Mouse (Mus musculus) brain, adult 2 months (tissue): Measurements from ENCODE around the gene Pelp1.
"Not testable (repeated sequence)": the region's sequence is repeated elsewhere in the genome, so short reads cannot be mapped to it uniquely, and the experiment has no call there.

Source experiments
- DNase-seq: peaks from one replicate; pipeline ENCODE4 v3.0.0; 2011; ENCODE audit warnings: low read depth, low spot score

The Pelp1 gene

GRCm38 (mm10) chr11:70426598-70426997 lies 16.8 kb upstream of the Pelp1 start:
- not testable (repeated sequence) for DNase-seq

DNA sequence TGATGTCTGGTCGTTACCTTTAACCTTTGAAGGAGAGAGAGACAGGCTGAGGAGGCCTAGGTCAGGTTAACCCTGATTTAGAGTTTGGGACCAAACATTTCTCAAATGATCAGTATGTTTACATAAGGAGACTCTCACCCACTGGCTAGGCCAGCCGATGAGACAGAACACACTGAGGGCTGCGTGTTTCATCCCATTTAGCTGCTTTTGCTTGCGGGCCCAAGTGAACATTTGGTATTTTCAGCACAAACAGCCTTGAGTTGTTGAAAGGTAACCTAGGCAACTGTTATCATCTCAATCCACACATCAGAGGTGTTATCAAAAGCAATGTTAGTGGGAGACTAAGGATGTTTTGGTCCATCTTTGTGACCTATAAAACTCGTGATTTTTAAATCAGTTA lies 9.7 kb upstream of the Pelp1 start:
- DNase-seq: peak; percentile 37

DNA sequence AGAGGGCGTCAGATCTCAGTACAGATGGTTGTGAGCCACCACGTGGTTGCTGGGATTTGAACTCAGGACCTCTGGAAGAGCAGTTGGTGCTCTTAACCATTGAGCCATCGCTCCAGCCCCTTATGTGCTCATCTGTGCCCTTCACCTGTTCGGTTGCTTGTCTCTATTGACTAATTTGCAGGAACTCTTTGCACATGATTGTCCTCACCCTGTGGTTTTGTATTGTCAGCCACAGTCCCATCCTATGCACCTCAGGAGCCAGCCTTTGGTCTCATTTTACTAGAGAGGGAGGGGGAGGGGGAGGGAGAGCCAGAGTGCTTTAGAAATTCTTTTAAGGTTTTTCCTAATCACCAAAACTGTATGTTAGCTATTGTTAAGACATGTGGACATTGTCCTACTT lies 8.4 kb upstream of the Pelp1 start:
- no peak for DNase-seq

GRCm38 (mm10) chr11:70413961-70414360 lies 4.1 kb upstream of the Pelp1 start:
- peak; percentile 81 for DNase-seq

DNA sequence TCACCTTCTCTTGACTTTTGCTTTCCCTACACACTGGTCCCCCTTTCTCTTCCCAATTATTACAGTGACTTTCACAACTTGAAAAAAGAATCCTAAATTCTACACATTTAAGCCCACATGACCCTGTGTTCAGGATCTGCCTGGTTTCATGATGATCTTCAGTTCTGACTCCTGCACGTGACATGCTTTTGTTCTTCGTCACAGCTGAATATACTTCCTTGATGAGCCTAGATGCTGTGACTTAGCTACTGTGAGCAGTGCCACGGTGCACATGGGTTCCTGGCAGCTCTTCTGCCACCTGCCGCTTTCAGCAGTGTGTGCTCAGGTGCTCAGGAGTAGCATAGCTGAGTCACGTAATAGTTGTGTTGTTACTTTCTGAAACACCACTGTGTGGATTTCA lies 2.8 kb upstream of the Pelp1 start:
- no peak for DNase-seq

- no peak for DNase-seq
Measured at GRCm38 (mm10) chr11:70410297-70410643, 439 bp upstream of the Pelp1 start.

DNA sequence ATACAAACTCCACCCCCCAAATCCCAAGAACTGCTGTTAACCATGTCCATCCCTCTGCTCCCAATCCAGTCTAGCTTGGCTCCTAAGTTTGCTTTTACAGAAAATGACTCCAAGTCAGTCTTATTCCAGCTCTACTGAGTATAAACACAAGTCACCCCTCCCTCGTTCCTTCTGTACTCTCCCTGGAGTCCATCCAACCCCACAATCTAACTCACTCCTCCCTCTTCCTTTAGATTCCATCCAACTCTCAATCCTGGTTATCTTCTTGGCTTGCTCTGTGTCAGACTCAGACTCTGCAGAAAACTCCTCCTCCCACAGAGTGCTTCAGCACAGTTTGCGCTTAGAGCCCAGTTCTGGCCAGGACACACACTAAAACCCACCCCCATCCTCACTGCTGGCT lies 6.2 kb downstream of the Pelp1 start:
- peak; percentile 73 for DNase-seq

GRCm38 (mm10) chr11:70389421-70389820 lies 20.4 kb downstream of the Pelp1 start:
- DNase-seq: peak; percentile 33

DNA sequence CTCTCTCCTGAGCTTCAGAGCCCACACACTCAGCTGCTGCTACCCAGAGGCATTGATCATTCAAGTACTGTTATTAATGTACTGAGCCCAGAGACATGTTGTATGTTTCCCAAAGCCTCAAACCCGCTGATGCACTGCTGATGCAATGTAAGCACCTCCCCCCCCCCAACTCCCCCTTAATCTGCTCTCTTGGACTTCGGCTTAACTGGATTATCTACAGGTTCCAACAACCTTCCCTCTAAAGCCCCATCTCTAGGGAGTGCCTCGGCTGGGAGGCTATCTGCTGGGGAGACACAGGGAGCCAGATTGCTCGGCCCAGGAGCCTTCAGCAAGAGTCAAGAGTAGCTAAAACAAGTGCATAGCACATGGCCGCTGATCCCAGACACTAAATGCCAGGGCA lies 22.4 kb downstream of the Pelp1 start:
- DNase-seq: no peak

GRCm38 (mm10) chr11:70384136-70384535 lies 25.7 kb downstream of the Pelp1 start:
- no peak for DNase-seq

DNA sequence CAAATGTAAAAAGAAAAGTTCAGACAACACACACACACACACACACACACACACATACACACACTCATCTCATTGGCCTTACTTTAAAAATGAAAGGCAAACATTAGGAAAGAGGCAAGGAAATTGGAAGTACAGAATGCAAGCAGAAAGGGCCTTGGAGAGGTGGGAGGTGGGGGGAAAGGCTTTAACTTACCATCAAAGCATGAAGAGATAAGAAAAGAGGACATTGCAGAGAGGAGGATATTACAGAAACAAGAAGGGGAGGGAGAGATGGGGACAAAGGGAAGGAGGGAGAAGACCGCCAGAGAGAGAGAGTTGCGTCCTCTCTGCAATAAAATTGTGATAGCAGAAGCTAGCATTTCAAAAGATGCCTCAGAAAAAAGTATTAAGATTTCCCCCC lies 28.5 kb downstream of the Pelp1 start:
- no peak for DNase-seq

DNA sequence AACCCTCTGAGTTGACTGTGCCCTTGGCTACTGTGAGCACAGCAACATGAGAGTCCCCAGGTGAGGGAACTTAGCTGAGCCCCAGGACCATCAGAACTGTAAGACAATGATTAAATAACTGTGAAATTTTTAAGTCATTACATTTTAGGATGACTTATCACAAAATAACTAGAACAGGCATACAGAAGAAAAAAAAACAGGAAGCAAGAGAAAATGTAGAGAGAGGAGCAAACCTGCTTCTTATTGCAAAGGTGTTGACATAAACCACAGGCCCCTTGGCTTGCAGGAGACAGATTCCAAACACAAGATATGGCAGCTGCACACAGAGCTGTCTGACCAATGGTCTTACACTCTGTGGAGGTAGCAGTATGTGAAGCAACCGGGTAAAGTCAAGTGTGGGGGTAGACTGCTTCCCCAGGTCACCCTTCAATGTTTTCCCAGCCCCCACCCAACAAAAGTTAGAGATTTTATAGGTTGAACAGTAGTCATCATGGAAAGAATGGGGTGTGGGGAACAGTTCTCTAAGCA lies 29.3 kb downstream of the Pelp1 start:
- DNase-seq: no peak

DNA sequence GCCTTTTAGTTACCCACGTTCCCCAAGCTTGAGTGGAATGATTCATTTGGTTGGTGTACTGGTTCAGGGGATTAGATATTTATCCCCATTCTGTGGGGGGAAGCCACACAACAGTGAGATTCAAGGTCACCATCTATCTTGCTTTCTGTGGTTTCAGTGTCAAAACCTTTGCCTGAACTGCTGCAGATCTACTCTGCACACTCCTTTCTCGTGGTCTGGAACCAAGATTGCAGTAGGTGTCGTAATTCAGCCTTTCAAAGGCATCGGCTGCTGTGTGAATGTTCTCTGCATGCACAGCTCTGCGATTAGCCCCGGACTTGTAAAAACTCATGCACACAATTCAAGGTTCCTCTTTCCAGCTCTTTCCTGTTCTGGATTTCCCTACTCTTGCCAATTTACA lies 33.8 kb downstream of the Pelp1 start:
- peak; percentile 27 for DNase-seq

DNA sequence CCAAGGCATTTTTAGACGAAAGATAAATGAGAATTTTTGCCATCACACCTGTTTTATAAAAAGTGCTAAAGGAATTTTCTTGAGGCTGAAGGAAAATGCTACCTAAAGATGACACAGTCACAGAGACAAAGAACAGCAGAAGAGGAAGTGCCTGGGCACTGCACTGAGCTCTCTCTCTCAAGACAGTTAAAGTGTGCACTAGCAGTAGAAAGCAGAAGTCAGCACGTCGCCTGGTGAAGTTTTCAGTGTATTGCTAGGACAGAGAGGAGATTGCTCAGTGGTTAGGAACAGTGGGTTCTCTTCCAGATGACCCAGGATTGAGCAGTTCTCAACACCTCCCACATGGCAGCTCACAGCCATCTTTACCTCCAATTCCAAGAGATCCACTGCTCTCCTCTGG lies 35.5 kb downstream of the Pelp1 start:
- no peak for DNase-seq

- DNase-seq: no peak
Measured at GRCm38 (mm10) chr11:70372849-70373557, 36.8 kb downstream of the Pelp1 start.

DNA sequence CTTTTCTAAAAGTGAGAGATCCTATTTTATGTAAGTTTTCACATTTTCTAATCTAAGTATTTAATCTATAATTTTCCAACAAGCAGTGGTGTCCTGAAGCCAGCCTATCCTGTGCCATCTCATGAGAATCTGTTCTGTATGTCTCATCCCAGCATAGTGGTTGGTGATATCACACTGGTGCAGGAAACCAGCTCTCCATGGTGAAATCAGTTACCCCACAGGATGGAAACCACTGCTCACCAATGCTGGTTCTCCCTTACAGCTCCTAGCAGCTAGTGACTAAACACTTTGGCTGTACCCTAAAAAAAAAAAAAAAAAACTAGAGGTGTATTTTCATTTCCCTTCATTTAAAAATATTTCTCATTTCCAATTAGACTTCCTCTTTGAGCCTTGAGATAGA lies 37.4 kb downstream of the Pelp1 start:
- no peak for DNase-seq

DNA sequence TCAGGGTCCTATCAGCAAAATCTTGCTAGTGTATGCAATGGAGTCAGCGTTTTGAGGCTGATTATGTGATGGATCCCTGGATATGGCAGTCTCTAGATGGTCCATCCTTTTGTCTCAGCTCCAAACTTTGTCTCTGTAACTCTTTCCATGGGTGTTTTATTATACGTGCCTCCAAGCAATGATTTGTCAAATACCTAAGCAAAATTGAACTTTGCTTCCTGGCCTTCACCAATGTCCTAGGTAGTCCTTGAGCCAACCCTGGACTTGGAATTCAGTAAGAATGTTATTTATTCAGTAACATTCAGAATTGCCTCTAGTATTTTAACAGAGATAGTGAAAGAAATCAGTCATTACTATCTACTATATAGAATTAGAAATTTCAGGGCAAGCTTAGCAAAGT lies 41.2 kb downstream of the Pelp1 start:
- DNase-seq: not testable (repeated sequence)

GRCm38 (mm10) chr11:70367701-70368100 lies 42.1 kb downstream of the Pelp1 start:
- not testable (repeated sequence) for DNase-seq

DNA sequence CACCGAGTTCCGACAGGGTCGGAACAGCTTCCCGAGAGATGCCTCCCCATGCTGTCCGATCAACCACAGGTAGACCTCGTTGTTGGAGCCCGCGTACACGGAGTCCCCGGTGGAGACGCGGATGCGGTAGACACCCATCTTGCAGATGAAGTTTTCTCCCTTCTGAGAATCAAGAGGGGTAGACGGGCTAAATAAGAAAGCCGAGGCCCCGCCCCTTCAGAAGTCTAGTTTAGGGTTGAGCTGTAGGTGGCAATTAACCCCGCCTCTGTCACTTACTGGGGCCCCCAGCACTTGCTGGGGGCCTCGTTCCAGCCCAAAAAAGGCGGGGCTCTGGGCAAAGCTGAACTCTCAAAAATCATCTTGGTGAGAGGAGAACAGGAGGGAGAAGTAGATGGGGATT lies 58.0 kb downstream of the Pelp1 start, which contains the start of gene Alox15:
Gene Alox15, minus strand, starts transcription at position 164 of the 400 bp plus-strand sequence.
- no peak for DNase-seq

DNA sequence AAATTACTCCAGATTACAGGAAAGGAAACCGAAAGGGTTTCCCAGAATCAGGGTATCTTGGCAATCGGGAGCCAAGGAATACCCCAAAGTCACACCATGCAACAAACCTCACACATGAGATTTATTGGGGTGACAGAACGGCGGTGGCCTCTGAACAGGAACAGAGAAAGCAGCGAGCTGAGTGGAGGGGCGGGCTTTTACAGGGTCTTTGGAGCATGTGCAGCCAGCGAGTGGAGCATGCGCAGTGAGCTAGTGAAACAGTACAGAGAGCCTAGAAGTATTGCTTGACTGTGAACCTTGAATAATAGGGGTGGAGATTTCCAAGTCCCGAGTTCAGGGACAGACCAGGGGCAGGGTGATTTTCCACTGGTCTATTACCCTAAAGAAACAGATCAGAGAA lies 61.2 kb downstream of the Pelp1 start:
- DNase-seq: no peak

DNA sequence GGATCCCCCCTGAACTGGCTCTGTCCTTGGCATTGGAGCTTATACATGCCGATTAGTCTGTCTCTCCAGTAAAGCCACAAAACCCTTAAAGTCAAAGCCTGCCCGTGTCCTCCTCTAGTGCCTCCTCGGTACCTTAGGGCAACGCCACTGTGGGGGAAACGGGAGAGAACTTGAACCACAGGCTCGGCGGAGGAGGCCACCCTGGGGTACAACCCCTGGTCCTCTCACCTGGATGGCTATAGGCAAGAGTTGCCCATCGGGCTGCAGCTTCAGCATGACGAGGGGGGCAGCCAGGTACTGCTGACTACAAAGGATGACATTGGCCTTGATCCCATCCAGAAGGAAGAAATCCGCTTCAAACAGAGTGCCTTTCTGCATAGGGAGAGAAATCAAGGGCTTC lies 62.0 kb downstream of the Pelp1 start:
- DNase-seq: no peak

- no peak for DNase-seq
Measured at GRCm38 (mm10) chr11:70345546-70345945, 64.3 kb downstream of the Pelp1 start.

DNA sequence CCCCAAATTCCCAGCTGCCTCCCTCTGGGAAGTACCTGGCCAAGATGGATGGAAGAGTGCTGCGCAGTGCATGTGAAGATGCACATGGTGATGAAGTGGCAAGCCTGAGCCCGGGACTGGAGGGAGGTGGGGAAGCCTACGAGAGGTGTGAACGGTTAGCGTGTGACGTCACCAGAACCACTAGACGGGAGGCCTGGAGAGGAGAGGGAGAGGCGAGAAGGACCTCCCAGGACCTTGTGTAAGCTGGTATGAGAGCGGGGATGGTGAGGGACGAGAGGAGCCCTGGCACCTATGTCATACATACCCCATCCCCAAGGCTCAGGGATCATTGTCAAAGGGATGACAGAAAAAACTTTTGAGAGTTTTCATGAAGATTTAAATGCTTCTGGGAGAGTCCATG lies 64.8 kb downstream of the Pelp1 start:
- no peak for DNase-seq
